Mouse (Mus musculus): Measurements from ENCODE around the gene Gm10643. TPM values are rescaled to one million over a fixed set of nuclear protein-coding genes. Genes with fewer than 3 reads are reported as not detected.

Gene Gm10643
- polyA plus RNA-seq, 2 experiments: 2.1 to 2.2 TPM

- H3K4me3 ChIP-seq (replicated peaks; ENCODE audit: low read length): no peak overlapping the region
- H3K4me2 ChIP-seq (replicated peaks; ENCODE audit: low read depth, low read length, severe bottlenecking): no peak overlapping the region
- DNase-seq (ENCODE audit: low spot score) (no peak), ATAC-seq (ENCODE audit: low FRiP score, low read depth) (no peak)
- no peaks in the 10 kb centered on the region for H3K36me3 ChIP-seq (ENCODE audit: control insufficient read depth, insufficient read depth, low read length)
- no peak overlapping the region for H3K27ac ChIP-seq (replicated peaks; ENCODE audit: low read depth, low read length)
- H3K4me1 ChIP-seq (ENCODE audit: control insufficient read depth, insufficient read depth, low read length): peaks cover 9% of the 10 kb centered on the region; the same call in 1 of the 2 replicates
- H3K27me3 ChIP-seq (ENCODE audit: control insufficient read depth, insufficient read depth, low read length): no peaks in the 10 kb centered on the region
- no peak overlapping the region for H3K9ac ChIP-seq (ENCODE audit: low read depth, low read length, severe bottlenecking)
- no peaks in the 10 kb centered on the region for H3K9me3 ChIP-seq (ENCODE audit: control insufficient read depth, low read length)
- WGBS: 69% methylated on average over 8 of the region's 8 CpGs
- no peak for TF ChIP-seq POLR2A (IDR thresholded peaks at IDR 0.05; ENCODE audit: borderline replicate concordance, extremely low read depth, insufficient read depth, insufficient read length)
Observed at GRCm38 (mm10) chr8:84063861-84064610, 901 bp downstream of the Gm10643 start.

- 86% methylated on average over 2 of the region's 2 CpGs for WGBS
- Histone ChIP-seq H3K27ac (replicated peaks; ENCODE audit: low read depth, low read length) (no peak overlapping the region), H3K4me1 (ENCODE audit: control insufficient read depth, insufficient read depth, low read length) (no peaks in the 10 kb centered on the region), H3K36me3 (ENCODE audit: control insufficient read depth, insufficient read depth, low read length) (no peaks in the 10 kb centered on the region), H3K9me3 (ENCODE audit: control insufficient read depth, low read length) (no peaks in the 10 kb centered on the region), H3K4me2 (replicated peaks; ENCODE audit: low read depth, low read length, severe bottlenecking) (no peak overlapping the region), H3K4me3 (replicated peaks; ENCODE audit: low read length) (no peak overlapping the region), H3K9ac (ENCODE audit: low read depth, low read length, severe bottlenecking) (no peak overlapping the region), H3K27me3 (ENCODE audit: control insufficient read depth, insufficient read depth, low read length) (no peaks in the 10 kb centered on the region)
- no peak for TF ChIP-seq POLR2A (IDR thresholded peaks at IDR 0.05; ENCODE audit: borderline replicate concordance, extremely low read depth, insufficient read depth, insufficient read length)
- DNase-seq (ENCODE audit: low spot score) (no peak), ATAC-seq (ENCODE audit: low FRiP score, low read depth) (no peak)
Observed at GRCm38 (mm10) chr8:84060245-84060644, 4.7 kb downstream of the Gm10643 start.

GRCm38 (mm10) chr8:84059226-84059625 lies 5.7 kb downstream of the Gm10643 start:
- ATAC-seq (ENCODE audit: low FRiP score, low read depth): no peak
- H3K9me3 ChIP-seq (ENCODE audit: control insufficient read depth, low read length): no peaks in the 10 kb centered on the region
- no peak overlapping the region for H3K9ac ChIP-seq (ENCODE audit: low read depth, low read length, severe bottlenecking)
- H3K27ac ChIP-seq (replicated peaks; ENCODE audit: low read depth, low read length): no peak overlapping the region
- TF ChIP-seq POLR2A (IDR thresholded peaks at IDR 0.05; ENCODE audit: borderline replicate concordance, extremely low read depth, insufficient read depth, insufficient read length): no peak
- no peaks in the 10 kb centered on the region for H3K36me3 ChIP-seq (ENCODE audit: control insufficient read depth, insufficient read depth, low read length)
- WGBS: 94% methylated on average over 2 of the region's 2 CpGs
- H3K27me3 ChIP-seq (ENCODE audit: control insufficient read depth, insufficient read depth, low read length): no peaks in the 10 kb centered on the region
- no peaks in the 10 kb centered on the region for H3K4me1 ChIP-seq (ENCODE audit: control insufficient read depth, insufficient read depth, low read length)
- no peak overlapping the region for H3K4me3 ChIP-seq (replicated peaks; ENCODE audit: low read length)
- no peak for DNase-seq (ENCODE audit: low spot score)
- no peak overlapping the region for H3K4me2 ChIP-seq (replicated peaks; ENCODE audit: low read depth, low read length, severe bottlenecking)

- no peak overlapping the region for H3K4me3 ChIP-seq (replicated peaks; ENCODE audit: low read length)
- ATAC-seq (ENCODE audit: low FRiP score, low read depth) (no peak), DNase-seq (ENCODE audit: low spot score) (no peak)
- no peak overlapping the region for H3K9ac ChIP-seq (ENCODE audit: low read depth, low read length, severe bottlenecking)
- H3K27me3 ChIP-seq (ENCODE audit: control insufficient read depth, insufficient read depth, low read length): no peaks in the 10 kb centered on the region
- no peaks in the 10 kb centered on the region for H3K36me3 ChIP-seq (ENCODE audit: control insufficient read depth, insufficient read depth, low read length)
- no peak overlapping the region for H3K4me2 ChIP-seq (replicated peaks; ENCODE audit: low read depth, low read length, severe bottlenecking)
- H3K4me1 ChIP-seq (ENCODE audit: control insufficient read depth, insufficient read depth, low read length): no peaks in the 10 kb centered on the region
- TF ChIP-seq POLR2A (IDR thresholded peaks at IDR 0.05; ENCODE audit: borderline replicate concordance, extremely low read depth, insufficient read depth, insufficient read length): no peak
- no peak overlapping the region for H3K27ac ChIP-seq (replicated peaks; ENCODE audit: low read depth, low read length)
- WGBS: 87% methylated on average over 1 of the region's 1 CpGs
- H3K9me3 ChIP-seq (ENCODE audit: control insufficient read depth, low read length): no peaks in the 10 kb centered on the region
Observed at GRCm38 (mm10) chr8:84057827-84058226, 7.1 kb downstream of the Gm10643 start.

- no peak overlapping the region for H3K4me3 ChIP-seq (replicated peaks; ENCODE audit: low read length)
- no peak overlapping the region for H3K4me2 ChIP-seq (replicated peaks; ENCODE audit: low read depth, low read length, severe bottlenecking)
- H3K4me1 ChIP-seq (ENCODE audit: control insufficient read depth, insufficient read depth, low read length): no peaks in the 10 kb centered on the region; the same call in 1 of the 2 replicates
- no peaks in the 10 kb centered on the region for H3K27me3 ChIP-seq (ENCODE audit: control insufficient read depth, insufficient read depth, low read length)
- 92% methylated on average over 5 of the region's 5 CpGs for WGBS
- H3K36me3 ChIP-seq (ENCODE audit: control insufficient read depth, insufficient read depth, low read length): no peaks in the 10 kb centered on the region
- ATAC-seq (ENCODE audit: low FRiP score, low read depth) (no peak), DNase-seq (ENCODE audit: low spot score) (no peak)
- no peak overlapping the region for H3K9ac ChIP-seq (ENCODE audit: low read depth, low read length, severe bottlenecking)
- H3K27ac ChIP-seq (replicated peaks; ENCODE audit: low read depth, low read length): no peak overlapping the region
- no peak for TF ChIP-seq POLR2A (IDR thresholded peaks at IDR 0.05; ENCODE audit: borderline replicate concordance, extremely low read depth, insufficient read depth, insufficient read length)
- no peaks in the 10 kb centered on the region for H3K9me3 ChIP-seq (ENCODE audit: control insufficient read depth, low read length)
Observed at GRCm38 (mm10) chr8:84053229-84053628, 11.7 kb downstream of the Gm10643 start.

Measured in limb, embryonic 14.5 days (tissue).